Mouse (Mus musculus) midbrain, embryonic 10.5 days (tissue): ENCODE measurements at regions not wholly inside any gene's neighbourhood (a gene's known extent, or its start where the extent isn't known, plus 50 kb on each side); places are given as distances from the start of the nearest gene placed in this dataset.

ENCODE experiments used
- DNase-seq: peaks from one replicate; pipeline ENCODE4 v3.0.0-alpha.2; 2017; ENCODE audit warnings: low spot score
- H3K27ac ChIP-seq: fragments of 300-500 bp; sonication (generic); replicated peaks from 2 replicates; pipeline ENCODE4 v1.5.1; 2016; ENCODE audit warnings: mild to moderate bottlenecking
- H3K27me3 ChIP-seq: fragments of 300-500 bp; sonication (generic); 2 replicates; pipeline ENCODE4 v1.6.1; 2016; ENCODE audit warnings: low read depth, mild to moderate bottlenecking; ENCODE audit not compliant: poor library complexity, severe bottlenecking
- H3K36me3 ChIP-seq: fragments of 300-500 bp; sonication (generic); 2 replicates; pipeline ENCODE4 v1.6.1; 2016; ENCODE audit warnings: mild to moderate bottlenecking, moderate library complexity
- H3K4me1 ChIP-seq: fragments of 300-500 bp; sonication (generic); 2 replicates; pipeline ENCODE4 v1.6.1; 2016
- H3K4me3 ChIP-seq: fragments of 300-500 bp; sonication (generic); 2 replicates; pipeline ENCODE4 v1.5.1; 2016; ENCODE audit warnings: mild to moderate bottlenecking, moderate library complexity
- H3K9me3 ChIP-seq: fragments of 300-500 bp; sonication (generic); replicated peaks from 2 replicates; pipeline ENCODE4 v1.6.1; 2016; ENCODE audit warnings: mild to moderate bottlenecking
- WGBS: fragments of 180-500 bp; shearing (Covaris S2); methylation state at CpG from one replicate; pipeline ENCODE4 v1.1.7; 2016; 5-methylcytosine and 5-hydroxymethylcytosine counted together

GRCm38 (mm10) chr16:55168433-55168832, 129.4 kb downstream of the Zpld1 start:
- no peaks in the 10 kb centered on the region for H3K27me3 ChIP-seq
- WGBS: 77% methylated on average over 2 of the region's 2 CpGs
- no peak for DNase-seq
- H3K9me3 ChIP-seq: no peaks in the 10 kb centered on the region
- no peaks in the 10 kb centered on the region for H3K4me1 ChIP-seq
- H3K36me3 ChIP-seq: no peaks in the 10 kb centered on the region
- H3K4me3 ChIP-seq: no peak overlapping the region
- no peak overlapping the region for H3K27ac ChIP-seq

GRCm38 (mm10) chr16:55166181-55166848, 131.5 kb downstream of the Zpld1 start:
- no peak for DNase-seq
- no peak overlapping the region for H3K4me3 ChIP-seq
- H3K9me3 ChIP-seq: no peaks in the 10 kb centered on the region
- H3K27me3 ChIP-seq: no peaks in the 10 kb centered on the region
- H3K36me3 ChIP-seq: no peaks in the 10 kb centered on the region
- H3K27ac ChIP-seq: no peak overlapping the region
- no peaks in the 10 kb centered on the region for H3K4me1 ChIP-seq
- 80% methylated on average over 8 of the region's 8 CpGs for WGBS

- H3K4me3 ChIP-seq: no peak overlapping the region
- 81% methylated on average over 6 of the region's 6 CpGs for WGBS
- no peak for DNase-seq
- H3K36me3 ChIP-seq: no peaks in the 10 kb centered on the region
- no peak overlapping the region for H3K27ac ChIP-seq
- H3K27me3 ChIP-seq: no peaks in the 10 kb centered on the region
- H3K9me3 ChIP-seq: no peaks in the 10 kb centered on the region
- no peaks in the 10 kb centered on the region for H3K4me1 ChIP-seq
Observed at GRCm38 (mm10) chr16:55162926-55163325, 134.9 kb downstream of the Zpld1 start.

GRCm38 (mm10) chr16:55151726-55152125, 146.1 kb downstream of the Zpld1 start:
- DNase-seq: no peak
- no peak overlapping the region for H3K27ac ChIP-seq
- H3K4me3 ChIP-seq: no peak overlapping the region
- H3K4me1 ChIP-seq: no peaks in the 10 kb centered on the region
- no peaks in the 10 kb centered on the region for H3K36me3 ChIP-seq
- H3K27me3 ChIP-seq: no peaks in the 10 kb centered on the region
- no peaks in the 10 kb centered on the region for H3K9me3 ChIP-seq
- 64% methylated on average over 4 of the region's 4 CpGs for WGBS

GRCm38 (mm10) chr16:55142431-55143173, 155.2 kb downstream of the Zpld1 start:
- DNase-seq: no peak
- Histone ChIP-seq H3K27me3 (no peaks in the 10 kb centered on the region), H3K27ac (no peak overlapping the region), H3K36me3 (no peaks in the 10 kb centered on the region), H3K4me1 (no peaks in the 10 kb centered on the region), H3K4me3 (no peak overlapping the region), H3K9me3 (no peaks in the 10 kb centered on the region)
- WGBS: 88% methylated on average over 6 of the region's 6 CpGs

- no peak for DNase-seq
Observed at GRCm38 (mm10) chr16:55134961-55135360, 162.8 kb downstream of the Zpld1 start.

GRCm38 (mm10) chr16:55097651-55098050, 200.1 kb downstream of the Zpld1 start:
- H3K4me1 ChIP-seq: no peaks in the 10 kb centered on the region
- 80% methylated on average over 1 of the region's 1 CpGs for WGBS
- no peaks in the 10 kb centered on the region for H3K9me3 ChIP-seq
- no peaks in the 10 kb centered on the region for H3K27me3 ChIP-seq
- H3K4me3 ChIP-seq: no peak overlapping the region
- H3K36me3 ChIP-seq: no peaks in the 10 kb centered on the region
- no peak overlapping the region for H3K27ac ChIP-seq
- no peak for DNase-seq

More at GRCm38 (mm10) chr16:55134961-55135360, 162.8 kb downstream of the Zpld1 start:
- Histone ChIP-seq H3K27me3 (no peaks in the 10 kb centered on the region), H3K9me3 (no peaks in the 10 kb centered on the region), H3K4me1 (no peaks in the 10 kb centered on the region), H3K27ac (no peak overlapping the region), H3K4me3 (no peak overlapping the region), H3K36me3 (no peaks in the 10 kb centered on the region)

- H3K4me3 ChIP-seq: no peak overlapping the region
- no peaks in the 10 kb centered on the region for H3K9me3 ChIP-seq
- H3K36me3 ChIP-seq: no peaks in the 10 kb centered on the region
- no peak overlapping the region for H3K27ac ChIP-seq
- no peaks in the 10 kb centered on the region for H3K27me3 ChIP-seq
- 81% methylated on average over 1 of the region's 1 CpGs for WGBS
- no peak for DNase-seq
- H3K4me1 ChIP-seq: no peaks in the 10 kb centered on the region
Observed at GRCm38 (mm10) chr16:55087461-55087860, 210.3 kb downstream of the Zpld1 start.

- H3K4me3 ChIP-seq: no peak overlapping the region
- H3K36me3 ChIP-seq: no peaks in the 10 kb centered on the region
- no peak for DNase-seq
- H3K4me1 ChIP-seq: no peaks in the 10 kb centered on the region
- WGBS: 79% methylated on average over 1 of the region's 1 CpGs
- no peaks in the 10 kb centered on the region for H3K27me3 ChIP-seq
- no peaks in the 10 kb centered on the region for H3K9me3 ChIP-seq
- no peak overlapping the region for H3K27ac ChIP-seq
Observed at GRCm38 (mm10) chr16:55076172-55076571, 221.6 kb downstream of the Zpld1 start.

- Histone ChIP-seq H3K27ac (no peak overlapping the region), H3K36me3 (no peaks in the 10 kb centered on the region)
- WGBS: 93% methylated on average over 6 of the region's 6 CpGs
Observed at GRCm38 (mm10) chr16:55039777-55040176, 258.0 kb downstream of the Zpld1 start.

GRCm38 (mm10) chr16:55001661-55002289, 296.0 kb downstream of the Zpld1 start:
- Histone ChIP-seq H3K27ac (no peak overlapping the region), H3K4me3 (no peak overlapping the region), H3K36me3 (no peaks in the 10 kb centered on the region), H3K4me1 (no peaks in the 10 kb centered on the region), H3K27me3 (no peaks in the 10 kb centered on the region), H3K9me3 (no peaks in the 10 kb centered on the region)
- WGBS: 84% methylated on average over 2 of the region's 2 CpGs
- no peak for DNase-seq

More at GRCm38 (mm10) chr16:55039777-55040176, 258.0 kb downstream of the Zpld1 start:
- DNase-seq: no peak
- H3K9me3 ChIP-seq: no peaks in the 10 kb centered on the region
- no peaks in the 10 kb centered on the region for H3K4me1 ChIP-seq
- no peaks in the 10 kb centered on the region for H3K27me3 ChIP-seq
- H3K4me3 ChIP-seq: no peak overlapping the region

- no peaks in the 10 kb centered on the region for H3K4me1 ChIP-seq
- H3K36me3 ChIP-seq: no peaks in the 10 kb centered on the region
- WGBS: 81% methylated on average over 4 of the region's 4 CpGs
- H3K27ac ChIP-seq: no peak overlapping the region
- no peak for DNase-seq
- no peak overlapping the region for H3K4me3 ChIP-seq
- no peaks in the 10 kb centered on the region for H3K9me3 ChIP-seq
- no peaks in the 10 kb centered on the region for H3K27me3 ChIP-seq
Observed at GRCm38 (mm10) chr16:54991595-54992240, 306.1 kb downstream of the Zpld1 start.
